Mouse (Mus musculus): ENCODE data around the gene Olfr352.

Olfr352 gene

DNA sequence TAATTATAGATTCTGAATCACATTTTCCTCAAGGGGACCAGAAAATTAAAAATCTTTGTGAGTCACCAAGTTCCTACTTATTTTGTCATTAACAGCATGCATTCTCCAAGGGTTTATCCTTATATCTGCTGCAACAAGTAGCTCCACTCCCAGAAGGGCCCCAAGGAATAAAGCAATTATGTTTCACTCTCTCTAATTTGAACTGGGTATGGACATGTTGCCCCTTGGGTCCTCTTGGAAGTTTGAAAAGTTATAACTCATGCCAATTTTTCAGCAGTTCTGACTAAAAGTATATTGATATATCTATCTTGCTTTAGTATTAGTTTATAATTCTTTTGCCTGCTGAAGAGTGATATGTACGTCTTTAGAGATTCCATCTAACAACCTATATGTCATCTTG, at the start of gene Olfr352:
Gene Olfr352 (plus strand): TSS at position 301 of the 400 bp plus-strand sequence.
- no peak for DNase-seq

DNA sequence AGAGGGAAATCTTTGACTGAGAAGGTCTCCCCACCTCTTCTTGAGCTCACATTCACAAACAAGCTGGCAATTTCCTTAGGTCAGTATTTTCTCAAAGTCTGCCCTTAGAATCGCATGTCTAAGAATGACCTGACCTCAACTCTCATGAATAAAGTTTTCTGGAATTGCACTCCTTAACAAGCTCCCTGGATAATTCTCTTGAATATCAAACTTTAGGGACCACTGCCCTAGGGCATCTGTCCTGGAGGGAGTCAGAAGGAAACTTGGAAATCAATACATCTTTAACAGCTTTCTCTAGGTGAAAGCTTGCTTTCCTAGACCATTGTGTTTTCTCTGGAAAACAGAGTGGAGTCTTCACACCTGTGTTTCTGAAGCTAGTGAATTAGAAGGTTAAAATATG, 22.2 kb upstream of the Olfr352 start, which contains the start of gene Olfr350:
Gene Olfr350 (plus strand): TSS at position 301 of the 400 bp plus-strand sequence.
- no peak for DNase-seq

DNA sequence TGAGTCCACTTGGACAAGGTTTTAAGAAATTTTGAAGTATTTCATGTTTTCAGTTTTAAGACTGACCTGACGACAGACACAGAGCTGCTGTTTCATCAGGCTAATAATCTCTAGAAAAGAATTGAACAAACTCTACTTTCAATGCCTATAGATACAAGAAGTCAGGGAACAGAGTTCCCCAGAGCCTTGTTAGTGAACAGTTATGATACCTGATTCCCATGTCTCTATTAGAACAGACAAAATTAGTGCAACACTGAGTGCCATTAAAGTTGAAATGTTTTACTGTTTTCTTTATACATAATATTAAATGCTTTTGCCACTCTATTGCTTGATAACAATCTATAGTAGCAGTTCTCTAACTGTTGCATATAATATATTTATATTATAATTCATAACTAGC, 5.7 kb upstream of the Olfr352 start, which contains the start of gene Olfr351:
Gene Olfr351 (minus strand): TSS at position 101 of the 400 bp plus-strand sequence.
- no peak for DNase-seq

DNA sequence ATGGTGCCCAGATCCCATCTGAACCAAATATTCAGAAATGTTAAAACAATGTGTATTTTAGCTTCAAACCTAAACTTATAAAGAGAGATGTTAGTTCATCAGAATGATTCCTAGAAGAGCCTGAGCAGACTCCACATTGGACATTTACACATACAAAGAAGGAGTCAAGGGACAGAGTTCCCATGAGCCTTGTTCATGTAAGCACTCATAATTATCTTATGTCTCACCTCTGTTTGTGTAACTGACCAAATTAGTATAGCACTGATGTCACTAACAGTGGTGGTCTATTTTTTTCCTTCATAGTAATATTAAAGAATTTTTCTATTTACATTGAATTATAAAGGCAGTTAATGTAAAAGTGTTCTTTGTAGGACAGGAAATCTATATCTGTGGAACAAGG, 24.6 kb downstream of the Olfr352 start, which contains the start of gene Olfr353:
Gene Olfr353 (minus strand): TSS at position 101 of the 400 bp plus-strand sequence.
- DNase-seq = no peak

DNA sequence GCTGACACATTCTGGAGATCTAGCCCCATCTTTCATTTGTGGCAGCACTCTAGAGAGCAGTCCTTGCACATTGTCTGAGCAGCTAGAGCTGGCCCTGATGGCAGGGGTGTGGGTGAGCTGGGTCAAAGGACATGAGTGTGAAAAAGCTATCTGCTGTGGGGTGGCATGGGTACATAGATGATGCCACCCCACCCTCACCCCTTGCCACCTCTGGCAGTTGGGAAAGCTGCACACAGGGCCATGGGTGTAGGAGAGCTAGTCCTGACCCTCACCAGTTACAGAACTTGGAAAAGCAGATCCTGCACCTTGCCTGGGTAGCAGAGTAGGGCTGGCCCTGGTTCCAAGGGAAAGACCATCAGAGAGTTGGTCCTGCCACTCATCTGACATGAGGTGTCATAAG, 28.9 kb downstream of the Olfr352 start:
- DNase-seq = no peak

DNA sequence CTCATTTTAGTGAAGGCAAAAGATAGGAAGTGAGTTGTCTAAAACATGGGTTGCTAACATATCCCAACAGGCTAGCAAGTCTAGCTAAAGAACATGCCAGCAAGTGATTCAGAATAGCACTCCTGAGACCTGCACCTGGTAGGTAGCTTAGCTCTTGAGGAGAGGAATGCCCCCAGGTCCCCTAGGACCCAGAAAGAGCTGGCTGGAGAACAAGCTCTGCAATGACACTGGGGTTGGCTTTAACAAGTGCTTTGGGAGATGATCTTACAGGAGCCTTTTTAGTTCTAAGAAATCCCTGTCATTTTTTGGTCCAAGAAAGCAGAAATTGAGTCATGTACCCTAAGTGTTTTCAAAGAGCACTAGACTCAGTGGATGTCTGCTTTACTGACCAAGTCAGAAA, 37.1 kb downstream of the Olfr352 start, which contains the start of gene Olfr354:
Gene Olfr354 (plus strand): TSS at position 301 of the 400 bp plus-strand sequence.
- no peak for DNase-seq
